Mouse (Mus musculus) stomach, postnatal 0 days (tissue): ENCODE results near the gene Cyp4f14.

ENCODE experiments used
- CTCF ChIP-seq: IDR thresholded peaks from 2 replicates; pipeline ENCODE4 v1.5.1; 2016; ENCODE audit warnings: antibody characterized with exemption, low read depth, mild to moderate bottlenecking, moderate library complexity
- EP300 ChIP-seq: optimal IDR thresholded peaks from 2 replicates; pipeline ENCODE3; 2016; ENCODE audit warnings: antibody characterized with exemption

- TF ChIP-seq CTCF: no peak
- TF ChIP-seq EP300: no peak
Observed at GRCm38 (mm10) chr17:32906172-32906571, 11.0 kb downstream of the Cyp4f14 start.
